In the genomic region with DNA sequence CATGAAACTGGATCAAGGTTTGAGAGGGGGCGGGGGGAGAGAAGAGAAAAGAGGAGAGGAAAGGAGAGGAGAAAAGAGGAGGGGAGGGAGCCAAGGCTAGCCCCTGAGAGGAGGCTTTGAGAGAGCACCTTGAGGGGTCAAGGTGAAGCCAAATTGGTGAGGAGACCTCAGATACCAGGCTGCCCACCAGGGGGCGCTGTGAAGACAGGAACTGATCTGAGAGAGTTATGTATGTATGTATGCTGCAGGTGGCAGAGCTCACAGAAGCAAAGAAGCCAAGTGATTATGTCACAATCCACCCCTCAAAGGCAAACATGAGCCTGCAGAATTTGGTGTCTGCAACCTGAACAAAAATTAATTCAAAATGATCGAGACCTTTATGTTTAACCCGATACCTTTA, we compare ENCODE assay signal across 8 mouse cellular contexts. TPM values are rescaled to one million over a fixed set of nuclear protein-coding genes. Genes with fewer than 3 reads are reported as not detected.
DNase-seq lines count a peak whose midpoint lies in the region; ATAC-seq lines count a peak whose summit lies in the region.

No protein-coding gene starts in this region.

- H3K9ac ChIP-seq in forebrain, embryonic 15.5 days (replicated peaks), result no peak overlapping the region
- H3K9ac ChIP-seq in hindbrain, embryonic 14.5 days, result no peak overlapping the region

- no peak overlapping the region for H3K4me3 ChIP-seq in forebrain, embryonic 15.5 days
- H3K4me3 ChIP-seq in hindbrain, embryonic 14.5 days (replicated peaks; ENCODE audit: low read length), result no peak overlapping the region

- H3K27me3 ChIP-seq in forebrain, embryonic 15.5 days, result no peaks in the 10 kb centered on the region
- H3K27me3 ChIP-seq in hindbrain, embryonic 14.5 days (ENCODE audit: control insufficient read depth, insufficient read depth, low read length), result no peaks in the 10 kb centered on the region

- H3K36me3 ChIP-seq in forebrain, embryonic 15.5 days, result peaks cover 28% of the 10 kb centered on the region
- peaks cover 63% of the 10 kb centered on the region for H3K36me3 ChIP-seq in hindbrain, embryonic 14.5 days (replicated peaks; ENCODE audit: control insufficient read depth, insufficient read depth)

- no peak overlapping the region for H3K4me2 ChIP-seq in forebrain, embryonic 15.5 days (replicated peaks)
- no peak overlapping the region for H3K4me2 ChIP-seq in hindbrain, embryonic 14.5 days (replicated peaks)

- H3K9me3 ChIP-seq in forebrain, embryonic 15.5 days, result no peaks in the 10 kb centered on the region
- H3K9me3 ChIP-seq in hindbrain, embryonic 14.5 days (ENCODE audit: control insufficient read depth, low read length), result no peaks in the 10 kb centered on the region

- WGBS in forebrain, embryonic 15.5 days, result 63% methylated on average over 4 of the region's 4 CpGs
- WGBS in hindbrain, embryonic 14.5 days, result 70% methylated on average over 4 of the region's 4 CpGs

- H3K27ac ChIP-seq in forebrain, embryonic 15.5 days (replicated peaks), result no peak overlapping the region
- no peak overlapping the region for H3K27ac ChIP-seq in hindbrain, embryonic 14.5 days

- H3K4me1 ChIP-seq in forebrain, embryonic 15.5 days, result peaks cover 4% of the 10 kb centered on the region; the same call in 1 of the 2 replicates
- no peaks in the 10 kb centered on the region for H3K4me1 ChIP-seq in hindbrain, embryonic 14.5 days (replicated peaks; ENCODE audit: control insufficient read depth, insufficient read depth, low read length)

- ATAC-seq in forebrain, embryonic 15.5 days (replicated peaks), result peak; percentile 57; the same call in 1 of the 2 replicates
- peak; percentile 55; the same call in 1 of the 2 replicates for ATAC-seq in hindbrain, embryonic 14.5 days (ENCODE audit: low FRiP score)
- peak; percentile 98 for ATAC-seq in megakaryocyte, adult 5-6 weeks (ENCODE audit: poor library complexity, severe bottlenecking)

- DNase-seq in Muller cell, postnatal 12 days (ENCODE audit: inconsistent ontology term), result peak; percentile 84
- DNase-seq in c-Kit-positive CD71-positive TER-119-negative erythroid progenitor cells, embryonic 14.5 days (ENCODE audit: low read depth), result peak; percentile 77
- DNase-seq in hindbrain, embryonic 14.5 days (ENCODE audit: low spot score), result peak; percentile 81
- DNase-seq in layer of hippocampus, postnatal 36 days, result peak; percentile 63 to 69
- peak; percentile 75 to 79 for DNase-seq in right cerebral cortex, postnatal 36 days (ENCODE audit: low spot score in 2 of 2)
- peak; percentile 73 to 84 for DNase-seq in urinary bladder, postnatal 36 days (ENCODE audit: low spot score in 2 of 2)

RNA-seq across cellular contexts. Expression of gene Ubqln1, which starts 27.0 kb away (rescaled TPM):
- 153 TPM in 2 replicates for polyA plus RNA-seq in forebrain, embryonic 15.5 days (2015; fragmentation: Nextera tagmentation; extraction: Ambion mirVana)
- 120 and 149 TPM in 2 replicates for polyA plus RNA-seq in hindbrain, embryonic 14.5 days (2014; fragmentation: Nextera tagmentation; extraction: Ambion mirVana)
- total RNA-seq in layer of hippocampus, postnatal 36 days (2021), result 100 to 1,000 TPM; 148 to 155 TPM
- total RNA-seq in megakaryocyte, adult 5-6 weeks (2015), result 48.1 and 49.5 TPM in 2 replicates
- 55.3 and 61.5 TPM in 2 replicates for total RNA-seq in megakaryocyte, adult 5-6 weeks (2017)

RNA-seq across cellular contexts. Expression of gene Idnk, which starts 31.0 kb away (rescaled TPM):
- polyA plus RNA-seq in forebrain, embryonic 15.5 days (2015; fragmentation: Nextera tagmentation; extraction: Ambion mirVana), result 65.6 and 74.9 TPM in 2 replicates
- polyA plus RNA-seq in hindbrain, embryonic 14.5 days (2014; fragmentation: Nextera tagmentation; extraction: Ambion mirVana), result 53.4 and 63.2 TPM in 2 replicates
- total RNA-seq in layer of hippocampus, postnatal 36 days (2021), result 10 to 100 TPM; 27.5 to 29.9 TPM
- 52.9 and 53.8 TPM in 2 replicates for total RNA-seq in megakaryocyte, adult 5-6 weeks (2015)
- 36.7 and 38.7 TPM in 2 replicates for total RNA-seq in megakaryocyte, adult 5-6 weeks (2017)
